Mouse (Mus musculus) testis, adult 2 months (tissue): ENCODE results near the gene Papss1.

Experiments
- CTCF ChIP-seq: fragments of 200-500 bp; IDR thresholded peaks from 2 replicates; pipeline ENCODE4 v1.5.1; 2012; ENCODE audit warnings: low read depth, mild to moderate bottlenecking, inconsistent platforms, low read length, moderate library complexity; ENCODE audit not compliant: control insufficient read depth, insufficient read depth, insufficient replicate concordance
- POLR2A ChIP-seq: fragments of 200-500 bp; IDR thresholded peaks from 2 replicates; pipeline ENCODE4 v1.6.1; 2012; ENCODE audit warnings: low read depth, mild to moderate bottlenecking, inconsistent platforms, low read length, moderate library complexity; ENCODE audit not compliant: control insufficient read depth

- TF ChIP-seq CTCF: no peak
- TF ChIP-seq POLR2A: no peak
Observed at GRCm38 (mm10) chr3:131521206-131521605, 43.4 kb upstream of the Papss1 start.
